Mouse (Mus musculus) spleen, postnatal 36 days (tissue): Measurements from ENCODE around the gene Nat8f1.
"Not testable (repeated sequence)": the region's sequence is repeated elsewhere in the genome, so short reads cannot be mapped to it uniquely, and the experiment has no call there.

Experiments
- DNase-seq, 2 experiments: peaks; one replicate each; pipeline ENCODE4 v3.0.0; 2022; ENCODE audit warnings: low spot score in 2 of 2, mixed read lengths in 1 of 2

Nat8f1 gene

DNA sequence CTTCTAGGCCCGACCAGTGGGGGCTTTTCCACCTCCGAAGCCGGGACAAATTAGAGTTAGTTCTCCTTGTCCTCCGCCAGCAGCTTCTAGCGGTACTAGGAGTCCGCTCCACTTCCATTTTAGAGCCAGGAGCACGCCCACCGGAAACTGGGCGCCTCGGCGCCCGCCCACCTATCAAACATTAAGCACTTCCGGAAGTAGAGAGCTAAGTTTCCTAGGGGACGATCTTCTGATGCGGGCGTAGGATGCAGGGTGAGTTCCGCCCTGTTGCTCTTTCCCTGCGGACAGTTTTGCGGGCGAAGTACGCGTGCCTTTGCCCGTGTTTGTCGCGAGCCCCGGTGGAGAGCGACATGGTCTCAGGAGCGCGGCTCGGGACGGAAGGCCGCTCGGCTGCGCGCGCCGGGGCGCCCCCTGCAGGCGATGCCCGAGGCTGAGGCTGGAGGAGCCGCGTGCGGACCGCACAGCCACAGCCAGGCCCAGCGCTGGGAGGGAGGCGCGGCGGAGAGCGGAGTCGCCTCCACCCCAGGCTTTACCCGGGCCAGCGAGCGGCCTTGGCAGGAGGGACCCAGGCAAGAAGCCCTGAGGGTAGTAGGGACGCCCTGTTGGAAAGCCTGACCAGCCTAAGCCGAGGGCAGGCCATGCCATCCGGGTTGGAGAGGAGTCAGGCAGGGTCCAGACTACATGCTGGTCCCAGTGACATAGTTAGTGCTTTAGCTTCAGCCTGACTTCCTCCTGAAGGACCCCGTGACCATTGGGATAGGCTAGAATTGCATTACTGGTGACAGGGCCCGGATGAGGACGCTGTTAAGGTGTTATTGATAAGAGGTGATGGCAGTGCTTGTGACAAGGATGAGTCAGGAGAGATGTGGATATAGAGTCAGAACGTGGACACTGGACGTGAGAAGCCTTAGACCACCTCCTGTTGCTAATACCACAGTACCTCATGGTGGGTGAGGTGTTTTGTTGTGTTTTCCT lies at the start of gene Nat8f1:
Nat8f1 (minus strand) TSS at position 149 of the 975 bp plus-strand sequence.
- DNase-seq, result peak; percentile 82 to 89

DNA sequence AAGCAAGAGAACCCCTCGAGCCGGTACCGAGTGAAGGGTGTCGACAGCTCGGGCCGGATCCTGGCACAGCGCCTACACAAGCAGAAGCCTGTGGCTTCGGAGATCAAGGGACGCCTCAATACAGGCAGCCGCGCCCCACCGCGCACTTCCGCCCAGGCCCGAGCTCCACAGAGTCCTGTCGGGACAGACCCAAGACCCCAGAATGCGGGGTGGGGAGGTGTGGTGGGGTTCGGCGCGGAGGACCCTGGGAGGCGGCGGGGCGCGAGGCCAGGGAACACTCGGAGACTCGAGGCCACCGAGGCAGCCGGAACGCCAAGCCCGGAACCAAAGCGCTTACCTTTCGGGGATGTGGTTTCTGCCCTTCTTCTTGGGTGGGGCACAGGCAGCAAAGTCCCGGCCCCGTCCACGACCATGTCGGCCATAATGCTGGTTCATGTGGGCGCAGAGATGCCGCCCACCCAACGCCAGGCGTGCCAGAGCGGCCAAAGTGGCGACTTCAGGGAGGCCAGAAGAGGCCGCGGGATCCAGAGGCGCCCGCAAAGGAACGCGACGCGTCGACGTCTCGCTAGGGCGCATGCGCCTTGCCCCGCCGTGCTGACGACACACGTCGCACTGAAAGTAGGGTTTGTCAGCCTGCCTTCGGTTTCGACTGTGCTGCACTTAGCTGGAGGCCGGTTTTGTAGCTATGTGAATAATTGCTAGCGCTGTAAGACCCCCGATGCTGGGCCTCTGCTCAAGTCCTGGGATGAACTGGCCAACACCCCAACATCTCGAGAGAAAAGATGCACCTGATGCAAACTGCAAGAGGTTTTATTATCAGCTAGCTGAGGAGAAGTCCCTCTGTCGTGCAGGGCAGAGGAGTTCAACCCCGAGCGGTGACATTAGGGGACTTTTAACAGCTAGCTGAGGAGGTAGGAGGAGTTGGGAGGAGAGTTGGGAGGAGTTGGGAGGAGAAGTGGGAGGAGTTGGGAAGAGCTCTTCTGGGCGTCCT lies 45.9 kb upstream of the Nat8f1 start, which contains the start of gene Dusp11:
Dusp11 (minus strand) TSS at position 567 of the 991 bp plus-strand sequence.
- peak; percentile 91 to 93 for DNase-seq

DNA sequence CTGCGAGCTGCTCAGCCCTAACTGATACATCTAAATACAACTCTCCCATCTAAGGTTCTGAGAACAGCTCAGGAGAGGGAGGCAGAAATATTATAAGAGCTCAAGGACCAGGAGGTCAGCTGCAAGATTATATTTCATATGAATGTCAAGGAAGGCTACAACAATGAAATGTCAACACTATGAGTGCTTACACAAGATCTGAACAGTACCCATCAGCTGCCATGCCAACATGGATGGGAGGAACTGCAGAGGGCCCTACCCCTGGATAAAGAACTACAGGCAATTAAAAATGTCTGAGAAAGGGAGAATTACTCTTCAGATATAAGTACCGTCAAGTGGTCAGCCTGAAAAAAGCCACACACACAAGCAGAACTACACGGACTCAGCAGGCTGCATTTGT lies 42.1 kb upstream of the Nat8f1 start:
- DNase-seq, result no peak

GRCm38 (mm10) chr6:85948549-85948948 lies 33.1 kb upstream of the Nat8f1 start:
- no peak for DNase-seq

GRCm38 (mm10) chr6:85942469-85942868 lies 27.0 kb upstream of the Nat8f1 start:
- no peak for DNase-seq

DNA sequence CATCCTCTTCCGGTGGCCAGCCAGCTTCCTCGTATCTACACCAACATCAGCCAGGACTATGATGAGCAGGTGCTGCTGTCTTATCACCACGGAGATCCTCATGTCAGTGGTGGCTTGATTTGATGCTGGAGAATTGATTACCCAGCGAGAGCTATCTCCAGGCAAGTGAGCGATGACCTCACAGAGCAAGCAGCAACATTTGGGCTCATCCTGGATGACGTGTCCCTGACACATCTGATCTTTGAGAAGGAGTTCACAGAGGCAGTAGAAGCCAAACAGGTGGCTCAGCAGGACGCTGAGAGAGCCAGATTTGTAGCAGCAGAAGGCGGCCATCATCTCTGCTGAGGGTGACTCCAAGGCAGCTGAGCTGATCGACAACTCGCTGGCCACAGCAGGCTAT lies 23.2 kb upstream of the Nat8f1 start:
- DNase-seq, result no peak

GRCm38 (mm10) chr6:85936508-85937465 lies 21.3 kb upstream of the Nat8f1 start:
- peak; percentile 78 to 80 for DNase-seq

GRCm38 (mm10) chr6:85935646-85936045 lies 20.2 kb upstream of the Nat8f1 start:
- no peak for DNase-seq

- DNase-seq, result no peak
Observed at GRCm38 (mm10) chr6:85934047-85934446, 18.6 kb upstream of the Nat8f1 start.

DNA sequence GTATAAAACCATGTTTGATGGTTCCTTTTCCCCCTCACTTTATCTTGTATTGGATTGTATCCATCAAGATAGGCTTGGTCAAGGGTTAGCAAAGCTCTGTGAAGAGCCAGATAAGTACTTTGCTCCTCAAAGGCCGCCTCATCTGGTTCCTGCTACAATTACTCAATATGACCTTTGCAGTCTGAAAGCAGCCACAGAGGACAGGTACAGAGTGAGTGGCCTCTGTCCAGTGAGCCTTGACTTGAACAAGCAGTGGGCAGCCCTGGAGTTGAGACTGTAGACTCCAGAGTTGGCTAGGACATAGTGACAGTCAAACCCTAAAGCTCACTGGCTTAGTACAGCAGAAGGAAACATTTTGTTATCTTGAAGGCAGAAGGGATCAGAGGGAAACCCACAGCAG lies 13.8 kb upstream of the Nat8f1 start:
- DNase-seq, result no peak

DNA sequence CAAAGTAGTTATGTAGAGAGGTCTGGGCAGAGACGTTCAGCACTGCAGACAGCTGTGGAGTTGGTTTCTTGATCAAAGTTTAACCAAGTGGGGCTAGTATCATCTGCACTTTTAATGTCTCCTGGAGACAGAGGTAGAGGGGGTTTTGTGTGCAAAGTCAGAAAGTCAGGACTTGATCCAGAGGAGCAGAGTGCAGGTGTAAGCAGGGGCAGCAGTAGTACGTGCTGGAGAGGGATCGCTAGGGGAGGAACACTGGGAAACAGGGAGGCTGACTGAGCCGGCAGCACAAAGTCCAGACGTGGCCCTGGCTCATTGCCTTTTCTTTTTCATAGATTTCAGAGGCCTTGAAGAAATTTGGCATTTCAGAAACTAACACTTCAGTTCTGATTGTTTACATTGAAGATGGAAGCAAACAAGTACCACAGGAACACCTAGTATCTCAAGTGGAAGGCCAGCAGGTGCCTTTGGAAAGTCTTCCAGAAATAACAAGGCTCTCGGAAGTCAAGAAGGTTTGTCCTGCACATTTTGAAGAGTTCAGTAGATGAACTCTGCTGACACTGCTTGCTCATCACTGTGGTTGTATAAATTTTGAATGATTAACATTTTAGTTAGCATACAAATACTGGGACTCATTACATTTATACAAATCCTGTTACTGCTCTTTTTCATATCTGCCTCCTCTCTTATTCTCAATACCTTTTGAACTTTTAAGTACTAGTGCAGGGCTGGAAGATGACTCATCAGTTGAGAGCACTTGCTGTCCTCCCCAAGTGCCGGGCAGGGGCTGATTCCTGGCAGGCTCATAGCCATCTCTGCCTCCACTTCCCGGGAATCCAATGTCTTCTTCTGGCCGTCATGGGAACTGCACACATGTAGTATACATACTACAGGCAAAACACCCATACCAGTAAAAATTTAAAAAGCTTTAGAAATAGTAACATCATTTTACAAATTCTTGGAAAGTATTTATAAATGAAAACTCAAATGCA lies 12.3 kb upstream of the Nat8f1 start:
- DNase-seq, result no peak

DNA sequence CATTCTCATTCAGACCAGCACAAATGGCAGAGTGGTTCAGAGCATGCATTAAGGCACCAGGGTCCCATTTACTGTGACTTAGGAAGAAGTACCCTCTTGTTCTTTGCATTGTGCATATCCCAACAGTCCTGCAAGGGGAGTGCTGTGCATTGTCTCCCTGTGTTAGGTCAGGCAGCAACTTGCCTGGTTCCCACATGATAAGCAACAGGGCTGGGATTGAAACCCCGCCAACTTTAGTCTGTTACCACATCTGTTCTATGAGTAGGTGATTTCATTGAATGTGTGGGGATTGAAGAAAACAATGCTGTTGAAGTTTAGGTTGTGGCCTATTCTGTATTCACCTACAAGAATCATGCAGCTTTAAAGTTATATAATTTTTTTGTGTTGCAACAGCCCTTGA lies 11.2 kb upstream of the Nat8f1 start:
- DNase-seq, result no peak

GRCm38 (mm10) chr6:85923643-85924042 lies 8.2 kb upstream of the Nat8f1 start:
- no peak for DNase-seq

- DNase-seq, result no peak
Observed at GRCm38 (mm10) chr6:85919401-85919800, 3.9 kb upstream of the Nat8f1 start.

DNA sequence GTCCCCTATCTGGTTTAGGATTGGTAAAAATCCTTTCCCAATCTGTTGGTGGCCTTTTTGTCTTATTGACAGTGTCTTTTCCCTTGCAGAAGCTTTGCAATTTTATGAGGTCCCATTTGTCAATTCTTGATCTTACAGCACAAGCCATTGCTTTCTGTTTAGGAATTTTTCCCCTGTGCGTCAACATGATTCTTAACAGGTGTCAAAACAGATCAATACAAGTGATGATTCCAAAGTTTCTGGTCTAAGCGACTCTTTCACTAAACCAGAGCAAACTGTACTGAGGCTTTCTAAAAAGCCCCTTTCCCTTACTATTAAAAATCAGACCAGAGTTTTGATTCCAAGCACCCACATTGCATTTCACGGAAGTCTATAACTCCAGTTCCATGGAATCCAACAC lies 2.9 kb upstream of the Nat8f1 start:
- DNase-seq, result not testable (repeated sequence)

DNA sequence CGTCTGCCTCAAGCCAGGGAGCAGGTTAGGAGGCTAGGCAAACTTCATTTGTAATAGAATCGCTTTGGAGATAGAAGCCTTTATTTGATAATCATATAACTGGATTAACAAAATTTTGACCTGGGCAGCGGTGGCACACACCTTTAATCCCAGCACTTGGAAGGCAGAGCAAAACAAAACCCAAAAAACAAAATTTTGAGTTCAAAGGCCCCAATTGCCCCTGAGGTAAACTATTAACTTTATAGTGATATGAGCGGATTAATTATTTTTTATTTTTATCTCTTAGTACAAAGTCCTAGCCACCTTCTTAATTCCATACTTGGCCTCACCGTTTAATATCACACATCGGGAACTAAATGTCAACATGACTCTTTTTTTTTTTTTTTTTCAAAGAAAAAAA lies 1.1 kb upstream of the Nat8f1 start:
- no peak for DNase-seq

GRCm38 (mm10) chr6:85915141-85915538 lies 347 bp downstream of the Nat8f1 start:
- DNase-seq, result peak in 1 of 2 experiments; percentile 23

- DNase-seq, result no peak
Observed at GRCm38 (mm10) chr6:85911587-85911986, 3.9 kb downstream of the Nat8f1 start, which contains the start of gene Tprkb. Gene Tprkb (plus strand): TSS chr6:85911865.

DNA sequence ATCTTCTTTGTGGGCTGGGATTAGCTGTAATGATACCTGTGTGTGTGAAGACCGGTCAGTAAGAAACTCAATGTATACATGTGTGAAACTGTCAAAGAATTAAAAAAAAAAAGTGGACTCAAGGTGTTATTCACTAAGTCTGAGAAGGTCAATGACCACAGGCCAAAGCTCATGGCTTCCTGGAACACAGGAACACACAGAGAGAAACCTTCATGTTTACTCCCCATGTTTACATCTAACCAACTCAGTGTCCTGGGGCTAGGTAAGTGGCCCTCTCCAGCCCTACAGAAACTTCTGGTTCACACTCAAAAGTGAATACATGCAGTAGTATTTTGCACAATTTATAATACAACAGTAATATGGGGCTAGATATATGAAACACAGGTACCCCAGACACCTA lies 5.8 kb downstream of the Nat8f1 start:
- no peak for DNase-seq

GRCm38 (mm10) chr6:85908341-85908740 lies 7.1 kb downstream of the Nat8f1 start:
- no peak for DNase-seq
